Mouse (Mus musculus) cerebellum, postnatal 25 days (tissue): ENCODE measurements at regions not wholly inside any gene's neighbourhood (a gene's known extent, or its start where the extent isn't known, plus 50 kb on each side); places are given as distances from the start of the nearest gene placed in this dataset.

ENCODE experiments used
- DNase-seq, 2 experiments: peaks; one replicate each; pipeline ENCODE4 v3.0.0; 2021; ENCODE audit warnings: mixed read lengths in 2 of 2

DNA sequence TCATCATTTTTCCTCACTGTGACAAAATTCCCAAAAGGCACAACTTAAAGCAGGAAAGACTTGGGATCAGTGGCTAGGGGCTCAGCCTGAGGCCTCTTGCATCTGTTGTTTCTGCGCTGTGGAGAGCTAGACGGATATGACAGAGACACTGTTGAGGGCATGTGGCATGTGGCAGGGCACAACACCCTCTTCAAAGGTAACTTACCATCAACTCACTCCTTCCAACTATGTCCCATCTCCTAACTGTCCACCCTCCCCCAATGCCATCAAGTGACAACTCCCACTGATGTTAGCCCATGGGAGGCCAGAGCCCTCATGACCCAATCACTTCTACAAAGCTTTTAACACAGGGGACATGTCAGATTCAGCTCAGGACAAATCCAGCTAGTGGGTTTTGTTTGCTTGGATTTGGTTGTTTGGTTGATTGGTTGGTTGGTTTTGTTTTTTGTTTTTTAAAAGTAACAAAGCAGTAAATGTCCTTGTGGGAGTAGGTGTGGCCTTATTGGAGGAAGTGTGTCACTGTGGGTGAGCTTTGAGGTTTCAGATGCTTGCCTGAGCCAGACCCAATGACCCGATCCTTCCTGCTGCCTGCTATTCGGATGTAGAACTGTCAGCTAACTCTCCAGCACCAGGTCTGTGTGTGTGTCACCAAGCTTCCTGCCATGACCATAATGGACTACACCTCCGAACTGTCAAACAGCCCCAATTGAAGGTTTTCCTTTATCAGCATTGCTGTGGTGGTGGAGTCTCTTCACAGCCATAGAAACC, 53.2 kb upstream of the Lef1 start:
- DNase-seq, result no peak

DNA sequence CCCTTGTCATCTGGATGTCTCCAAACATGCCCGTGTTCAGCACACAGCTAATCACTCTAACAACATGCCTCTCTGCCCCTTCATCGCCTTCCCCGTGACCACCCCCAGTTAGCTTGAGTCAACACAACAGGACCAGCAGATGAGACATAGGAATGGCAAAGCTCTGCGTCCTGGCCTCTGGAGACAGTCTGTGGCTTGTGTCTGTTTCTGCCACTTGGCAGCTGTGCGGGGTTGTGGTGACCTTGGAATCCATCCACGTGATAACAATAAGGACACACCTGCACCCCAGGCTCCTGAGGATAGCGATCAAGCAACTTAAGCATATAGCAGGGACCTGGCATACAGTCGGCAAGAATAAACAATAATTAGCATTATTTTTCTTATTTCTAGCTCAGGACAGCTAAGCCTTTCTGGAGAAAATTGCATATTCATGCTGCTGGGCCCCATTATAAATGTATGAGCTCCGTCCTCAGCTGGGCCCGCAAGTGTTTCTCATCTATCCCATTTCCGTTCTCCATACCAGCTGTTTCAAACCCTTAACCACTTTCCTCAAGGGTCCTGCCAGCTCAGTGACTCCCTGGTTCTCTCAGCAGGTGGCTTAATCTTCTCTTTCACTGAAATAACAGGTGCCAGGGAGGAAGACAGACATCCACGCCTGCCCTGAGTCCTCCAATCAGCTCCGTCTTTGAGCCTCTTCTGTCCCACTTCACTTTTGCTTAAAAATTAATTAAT, 55.9 kb upstream of the Lef1 start:
- no peak for DNase-seq

DNA sequence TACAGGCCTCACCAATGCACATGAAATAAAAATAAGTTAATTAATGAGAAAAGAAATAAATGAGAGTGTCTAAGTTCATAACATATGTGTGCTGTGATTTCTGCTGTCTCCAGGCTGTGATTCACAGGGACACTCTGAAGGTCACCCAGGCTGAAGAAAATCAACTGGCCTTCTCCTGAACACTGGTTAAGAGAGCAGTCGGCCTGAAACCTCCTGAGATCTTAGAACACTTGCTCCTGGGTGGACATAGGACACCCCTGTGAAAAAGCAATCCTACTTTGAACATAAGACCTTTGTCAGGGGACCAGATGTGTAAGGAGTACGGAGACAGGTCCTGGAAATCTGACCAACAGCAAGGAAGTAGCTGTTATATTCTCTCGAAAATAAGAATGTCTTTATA, 62.6 kb upstream of the Lef1 start:
- DNase-seq, result no peak

DNA sequence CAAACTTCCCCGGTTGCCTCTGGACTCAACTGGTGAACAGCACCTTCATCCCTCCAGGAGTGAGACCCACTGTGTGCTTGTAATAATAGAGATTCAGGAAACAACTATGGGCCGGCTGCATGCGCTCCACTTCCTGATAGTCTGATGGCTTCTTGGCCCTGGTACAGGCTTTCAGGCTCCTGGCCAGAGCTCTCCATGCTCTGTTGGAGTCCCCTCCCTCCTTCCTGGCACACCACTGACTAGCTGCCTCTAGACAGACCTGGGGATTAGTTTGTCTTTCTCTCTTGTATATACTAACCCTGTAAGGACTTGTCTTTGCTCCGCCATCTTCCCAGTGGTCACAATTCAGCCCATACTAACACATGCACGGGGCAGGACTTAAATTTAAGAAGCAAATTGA, 63.9 kb upstream of the Lef1 start:
- DNase-seq, result peak; percentile 42 to 63

DNA sequence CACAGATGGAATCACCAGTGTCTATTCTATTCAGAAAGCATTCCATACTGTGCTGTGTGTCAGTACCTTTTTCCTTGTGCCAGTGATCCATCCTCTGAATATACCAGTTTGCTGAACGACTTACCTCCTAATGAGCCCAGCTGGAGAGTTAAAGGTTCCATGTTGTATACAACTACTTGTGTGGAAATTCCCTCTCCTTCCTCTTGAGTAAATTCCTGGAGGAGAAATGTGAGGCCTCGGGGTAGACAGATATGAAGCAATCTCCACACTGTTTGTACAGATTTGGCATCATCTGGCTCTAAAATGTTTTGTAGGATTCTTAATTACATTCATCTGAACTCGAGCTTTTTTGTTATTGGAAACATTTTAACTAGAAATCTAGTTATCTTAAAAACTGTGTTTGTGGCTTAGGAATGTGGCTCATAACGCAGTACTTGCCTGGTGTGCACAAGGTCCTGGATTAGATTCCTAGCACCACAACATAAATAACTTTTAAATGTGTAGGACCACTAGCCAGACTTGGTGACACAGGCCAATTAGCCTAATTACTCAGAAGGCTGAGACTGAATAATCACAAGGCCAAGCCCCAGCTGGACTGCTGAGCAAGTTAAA, 70.0 kb upstream of the Lef1 start:
- DNase-seq, result no peak

- no peak for DNase-seq
These were observed 73.2 kb upstream of the Lef1 start for GRCm38 (mm10) chr3:131037095-131037494.

- DNase-seq, result no peak
These were observed 75.5 kb upstream of the Lef1 start for GRCm38 (mm10) chr3:131034774-131035173.

GRCm38 (mm10) chr3:131026336-131026735, 83.9 kb upstream of the Lef1 start:
- DNase-seq, result no peak

GRCm38 (mm10) chr3:131019163-131019956, 90.9 kb upstream of the Lef1 start:
- peak in 1 of 2 experiments; percentile 9 for DNase-seq

DNA sequence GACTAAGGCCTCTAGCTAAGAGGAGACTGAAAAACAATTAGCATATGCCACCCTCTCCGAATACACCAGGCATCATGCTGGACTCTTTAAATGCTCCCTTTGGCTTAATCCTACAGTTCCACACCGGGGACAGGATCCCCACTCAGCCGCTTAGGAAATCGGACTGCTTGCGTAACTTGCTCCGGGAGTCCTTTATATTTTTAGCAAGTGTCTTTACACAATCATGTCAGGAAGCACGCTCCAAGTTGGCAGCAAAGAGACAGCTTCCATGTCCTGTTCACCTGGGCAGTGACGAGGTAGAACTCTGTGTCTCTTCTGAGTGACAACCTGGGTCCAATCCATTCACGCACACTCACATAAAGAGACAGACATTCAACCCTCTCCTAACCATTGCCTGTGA, 92.4 kb upstream of the Lef1 start:
- DNase-seq, result no peak

DNA sequence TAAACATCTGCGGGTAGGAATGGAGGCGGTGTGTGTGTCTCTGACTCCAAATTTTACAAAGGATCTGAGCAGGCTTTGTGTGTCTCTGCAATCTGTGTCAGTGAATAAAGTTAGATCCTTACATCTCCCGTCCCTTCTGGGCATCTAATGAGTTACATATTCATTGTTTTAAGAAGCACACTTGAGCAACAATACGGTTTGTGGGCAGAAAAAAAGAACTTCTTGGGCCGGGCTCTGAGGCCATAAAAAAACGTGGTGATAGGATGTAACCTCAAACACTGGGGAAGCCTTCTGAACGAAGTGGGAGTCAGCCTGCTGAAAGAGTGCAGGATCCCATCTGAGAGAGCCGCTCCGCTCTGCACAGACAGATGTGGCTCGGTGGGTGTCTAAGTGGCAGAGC, 94.2 kb upstream of the Lef1 start:
- DNase-seq, result no peak

DNA sequence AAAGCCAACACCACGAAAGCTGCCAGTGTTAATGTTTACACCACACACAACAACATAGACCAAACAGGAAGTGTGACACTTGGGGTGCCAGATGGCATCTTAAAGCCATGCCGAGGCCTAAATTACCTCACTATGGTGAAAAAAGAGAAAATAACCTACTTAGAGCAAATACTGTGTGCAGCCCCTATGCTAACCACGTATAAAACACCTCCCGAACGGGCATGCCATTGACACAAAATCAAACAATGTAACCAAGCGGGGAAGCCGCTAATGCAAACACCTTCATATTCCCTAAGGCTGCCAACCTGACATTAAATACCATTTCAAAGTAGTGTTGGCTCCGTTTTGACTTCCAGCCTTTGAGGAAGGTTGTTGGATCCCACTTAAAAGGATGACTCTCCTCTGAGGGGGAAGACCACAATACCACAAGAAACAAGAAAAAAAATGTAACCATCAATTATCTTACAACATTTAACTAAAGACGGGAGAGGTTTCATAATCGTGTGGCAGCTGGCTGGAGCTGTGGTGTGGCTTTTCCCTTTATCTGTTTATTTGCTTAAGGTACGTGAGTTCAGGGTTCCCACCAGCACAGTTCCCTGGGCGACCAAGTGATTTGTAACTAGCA, 96.1 kb upstream of the Lef1 start:
- no peak for DNase-seq

- no peak for DNase-seq
These were observed 109.6 kb upstream of the Lef1 start for GRCm38 (mm10) chr3:131000701-131001100.

DNA sequence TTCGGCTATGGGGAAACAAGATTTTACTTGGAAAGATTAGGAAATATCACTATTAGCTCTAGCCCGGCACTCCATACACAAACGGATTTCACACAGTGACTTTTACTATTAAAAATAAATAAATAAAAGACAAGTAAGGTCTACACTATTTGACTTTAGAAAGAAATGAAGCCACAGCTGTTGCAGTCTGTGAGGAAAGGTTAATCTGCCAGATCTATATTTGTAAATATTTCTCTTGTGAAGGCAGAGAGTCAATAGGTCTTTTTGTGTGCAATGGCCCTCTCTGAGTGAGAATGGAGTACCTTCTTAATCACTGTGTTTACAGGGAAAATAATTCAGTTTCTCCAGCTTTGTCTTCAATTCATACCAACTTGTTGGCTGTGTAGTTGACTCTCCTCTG, 110.0 kb upstream of the Lef1 start:
- no peak for DNase-seq

DNA sequence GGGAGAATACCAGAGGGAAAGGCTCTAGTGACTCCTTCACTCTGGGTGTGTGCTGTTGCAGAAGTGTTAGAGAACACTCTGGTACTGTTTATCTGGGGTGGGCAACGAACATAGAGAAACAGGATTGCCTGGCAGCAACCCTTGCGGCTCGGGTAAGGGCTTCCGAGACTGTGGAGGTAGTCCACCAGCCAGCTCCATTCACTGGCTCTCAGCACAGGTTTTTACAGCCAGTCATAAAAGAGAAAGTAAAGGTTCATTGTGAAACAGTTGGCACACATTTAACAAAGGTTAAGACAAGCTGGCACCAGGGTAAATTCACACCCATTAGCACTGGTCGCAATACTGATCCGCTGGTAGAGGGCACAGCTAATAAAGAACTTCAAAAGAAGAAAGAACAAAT, 110.5 kb upstream of the Lef1 start:
- DNase-seq, result no peak

GRCm38 (mm10) chr3:130998433-130998832, 111.8 kb upstream of the Lef1 start:
- DNase-seq, result no peak

DNA sequence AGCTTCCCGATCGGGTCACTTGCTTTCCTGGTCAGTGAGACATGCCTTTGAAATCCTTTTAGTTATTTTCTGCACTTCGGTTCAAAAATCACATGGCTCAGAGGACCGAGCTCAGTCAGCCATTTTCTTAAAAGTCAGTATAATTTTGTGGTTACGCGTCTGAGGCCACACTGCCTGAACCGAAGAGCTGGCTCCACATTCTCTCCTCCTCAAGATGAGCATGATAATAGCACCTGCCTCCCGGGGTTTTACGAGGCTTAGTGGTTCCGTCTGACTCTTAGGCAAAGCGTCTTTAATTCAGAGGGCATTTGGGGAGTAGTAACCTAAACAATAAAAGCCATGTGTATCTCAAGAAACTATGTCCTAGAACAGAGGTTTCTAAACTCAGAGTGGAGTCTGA, 113.5 kb upstream of the Lef1 start:
- no peak for DNase-seq

DNA sequence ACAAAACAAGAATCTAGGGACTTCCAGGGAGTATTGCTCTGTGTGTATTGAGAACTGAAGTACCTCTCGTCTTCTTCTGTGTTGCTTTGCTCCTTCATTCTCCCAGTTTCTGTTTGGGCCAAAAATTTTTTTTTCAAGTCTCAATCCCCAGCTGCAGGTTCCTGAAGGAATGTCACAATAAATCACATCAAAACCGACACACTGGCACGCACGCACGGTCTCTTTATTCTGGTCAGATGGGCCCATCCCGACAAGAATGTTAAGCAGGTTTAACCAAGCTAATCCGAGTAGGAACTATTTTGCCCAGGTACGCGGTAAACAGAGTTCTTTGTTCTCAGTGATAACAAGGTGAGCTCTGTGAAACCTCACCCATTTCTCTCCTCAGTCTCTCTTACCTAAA, 118.3 kb upstream of the Lef1 start:
- no peak for DNase-seq

- DNase-seq, result no peak
These were observed 123.6 kb upstream of the Lef1 start for GRCm38 (mm10) chr3:130986708-130987107.

- no peak for DNase-seq
These were observed 124.2 kb upstream of the Lef1 start for GRCm38 (mm10) chr3:130986101-130986500.

- no peak for DNase-seq
These were observed 128.7 kb upstream of the Lef1 start for GRCm38 (mm10) chr3:130981566-130981965.

DNA sequence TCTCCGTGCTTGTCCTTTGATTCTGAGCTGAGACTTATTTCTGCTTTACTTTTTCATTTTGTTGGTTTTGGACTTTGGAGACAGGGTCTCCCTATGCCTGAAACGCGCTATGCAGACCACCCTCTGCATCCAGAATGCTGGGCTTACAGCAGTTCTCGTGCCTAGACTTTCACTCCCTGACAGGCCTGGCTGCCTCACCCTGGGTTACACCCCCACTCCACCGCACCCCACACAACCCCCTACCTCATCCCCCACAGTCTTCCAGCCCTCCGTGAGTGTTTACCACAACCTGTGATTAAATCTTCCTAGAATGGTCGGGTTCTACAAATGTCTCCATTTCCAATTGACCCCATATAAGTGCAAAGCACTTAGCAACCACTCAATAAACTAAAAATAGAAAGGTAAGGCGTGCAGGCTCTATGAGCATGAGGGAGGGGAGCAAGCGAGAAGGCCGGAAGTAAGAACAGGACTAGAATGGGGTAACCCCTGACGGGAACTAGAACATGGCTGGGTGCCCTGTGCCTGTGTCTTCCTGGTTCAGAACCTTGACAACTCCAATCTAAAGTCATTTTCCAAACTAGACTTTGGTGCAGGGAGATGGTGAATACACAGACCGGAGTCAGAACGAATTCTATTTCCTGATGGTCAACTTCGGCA, 131.2 kb upstream of the Lef1 start:
- DNase-seq, result no peak
